Mouse (Mus musculus) kidney, postnatal 0 days (tissue): Measurements from ENCODE around the gene Ptprn2. TPM values are rescaled to one million over a fixed set of nuclear protein-coding genes. Genes with fewer than 3 reads are reported as not detected.
A peak's percentile ranks its signal among the peaks of the same experiment; 100 is the strongest.

Experiments
- ATAC-seq: fragments of 200-750 bp; cut with Nextera tagmentation; replicated peaks from 2 replicates; pipeline ENCODE4 v1.8.0; 2017; ENCODE audit warnings: low read depth, moderate number of reproducible peaks, moderate TSS enrichment, moderate library complexity; ENCODE audit not compliant: low FRiP score
- DNase-seq: peaks from one replicate; pipeline ENCODE4 v3.0.0-alpha.2; 2016; ENCODE audit warnings: low spot score
- H3K27ac ChIP-seq: fragments of 300-500 bp; sonication (generic); 2 replicates; pipeline ENCODE4 v1.5.1; 2014; ENCODE audit warnings: mild to moderate bottlenecking
- H3K27me3 ChIP-seq: fragments of 300-500 bp; sonication (generic); 2 replicates; pipeline ENCODE4 v1.6.1; 2014; ENCODE audit warnings: low read length, mixed read lengths; ENCODE audit not compliant: insufficient read depth
- H3K36me3 ChIP-seq: fragments of 300-500 bp; sonication (generic); 2 replicates; pipeline ENCODE4 v1.6.1; 2014; ENCODE audit warnings: low read length, mixed read lengths; ENCODE audit not compliant: insufficient read depth
- H3K4me1 ChIP-seq: fragments of 300-500 bp; sonication (generic); replicated peaks from 2 replicates; pipeline ENCODE4 v1.6.1; 2014; ENCODE audit warnings: antibody characterized with exemption, low read length, mixed read lengths; ENCODE audit not compliant: insufficient read depth
- H3K4me2 ChIP-seq: fragments of 300-500 bp; sonication (generic); 2 replicates; pipeline ENCODE4 v1.6.1; 2014; ENCODE audit warnings: mild to moderate bottlenecking, low read length, moderate library complexity, mixed read lengths
- H3K4me3 ChIP-seq: fragments of 300-500 bp; sonication (generic); replicated peaks from 2 replicates; pipeline ENCODE4 v1.5.1; 2014; ENCODE audit warnings: low read depth, low read length
- H3K9ac ChIP-seq: fragments of 300-500 bp; sonication (generic); 2 replicates; pipeline ENCODE4 v1.6.1; 2014; ENCODE audit warnings: low read depth, low read length
- H3K9me3 ChIP-seq: fragments of 300-500 bp; sonication (generic); replicated peaks from 2 replicates; pipeline ENCODE4 v1.6.1; 2016; ENCODE audit warnings: low read length, inconsistent platforms, mixed read lengths
- CTCF ChIP-seq: IDR thresholded peaks from 2 replicates; pipeline ENCODE4 v1.5.1; 2016; ENCODE audit warnings: antibody characterized with exemption, low read depth, mild to moderate bottlenecking, moderate library complexity
- WGBS: fragments of 180-500 bp; shearing (Covaris S2); extraction: QIAGEN DNeasy Blood & Tissue Kit; methylation state at CpG from one replicate; pipeline ENCODE4 v1.1.7; 2014; 5-methylcytosine and 5-hydroxymethylcytosine counted together
- polyA plus RNA-seq: library from polyadenylated mRNA; unstranded; fragments of >200 nt; fragmentation: Nextera tagmentation; extraction: Ambion mirVana; gene quantifications from 2 replicates; pipeline ENCODE4 v1.2.1, GENCODE M21; 2015

Gene Ptprn2
- polyA plus RNA-seq, 1 experiment from 2014 or later: 0.03 TPM

- DNase-seq (no peak), ATAC-seq (no peak)
- H3K4me1 ChIP-seq: no peaks in the 10 kb centered on the region
- H3K4me2 ChIP-seq: no peak overlapping the region
- TF ChIP-seq CTCF: no peak
- H3K36me3 ChIP-seq: no peaks in the 10 kb centered on the region
- H3K4me3 ChIP-seq: no peak overlapping the region
- no peaks in the 10 kb centered on the region for H3K9me3 ChIP-seq
- no peak overlapping the region for H3K9ac ChIP-seq
- H3K27ac ChIP-seq: no peak overlapping the region
- H3K27me3 ChIP-seq: no peaks in the 10 kb centered on the region
- 77% methylated on average over 5 of the region's 5 CpGs for WGBS
Observed at GRCm38 (mm10) chr12:117274576-117274975, 789.1 kb downstream of the Ptprn2 start.

GRCm38 (mm10) chr12:117280790-117281189 lies 795.3 kb downstream of the Ptprn2 start:
- TF ChIP-seq CTCF: no peak
- Histone ChIP-seq H3K4me1 (no peaks in the 10 kb centered on the region), H3K27me3 (no peaks in the 10 kb centered on the region), H3K27ac (no peak overlapping the region), H3K4me3 (no peak overlapping the region), H3K9me3 (no peaks in the 10 kb centered on the region), H3K4me2 (no peak overlapping the region), H3K9ac (no peak overlapping the region), H3K36me3 (no peaks in the 10 kb centered on the region)
- ATAC-seq (no peak), DNase-seq (no peak)
- 84% methylated on average over 3 of the region's 3 CpGs for WGBS

- Histone ChIP-seq H3K4me2 (no peak overlapping the region), H3K9ac (no peak overlapping the region), H3K4me3 (no peak overlapping the region), H3K9me3 (no peaks in the 10 kb centered on the region), H3K4me1 (no peaks in the 10 kb centered on the region), H3K36me3 (no peaks in the 10 kb centered on the region), H3K27me3 (no peaks in the 10 kb centered on the region), H3K27ac (no peak overlapping the region)
- TF ChIP-seq CTCF: no peak
- ATAC-seq (no peak), DNase-seq (no peak)
- WGBS: 69% methylated on average over 2 of the region's 2 CpGs
Observed at GRCm38 (mm10) chr12:117282659-117283058, 797.1 kb downstream of the Ptprn2 start.

GRCm38 (mm10) chr12:117287456-117287855 lies 801.9 kb downstream of the Ptprn2 start:
- H3K4me1 ChIP-seq: no peaks in the 10 kb centered on the region
- H3K36me3 ChIP-seq: no peaks in the 10 kb centered on the region
- DNase-seq (peak; percentile 20), ATAC-seq (no peak)
- no peak overlapping the region for H3K27ac ChIP-seq
- WGBS: 62% methylated on average over 2 of the region's 2 CpGs
- no peaks in the 10 kb centered on the region for H3K27me3 ChIP-seq
- no peaks in the 10 kb centered on the region for H3K9me3 ChIP-seq
- no peak for TF ChIP-seq CTCF
- no peak overlapping the region for H3K9ac ChIP-seq
- H3K4me3 ChIP-seq: no peak overlapping the region
- no peak overlapping the region for H3K4me2 ChIP-seq

- ATAC-seq: no peak
- Histone ChIP-seq H3K4me2 (no peak overlapping the region), H3K27me3 (no peaks in the 10 kb centered on the region), H3K4me1 (no peaks in the 10 kb centered on the region), H3K36me3 (no peaks in the 10 kb centered on the region), H3K4me3 (no peak overlapping the region), H3K9me3 (no peaks in the 10 kb centered on the region), H3K27ac (no peak overlapping the region), H3K9ac (no peak overlapping the region)
- no peak for DNase-seq
- TF ChIP-seq CTCF: no peak
- WGBS: 62% methylated on average over 3 of the region's 3 CpGs
Observed at GRCm38 (mm10) chr12:117291943-117292342, 806.4 kb downstream of the Ptprn2 start.

GRCm38 (mm10) chr12:117296792-117297191 lies 811.3 kb downstream of the Ptprn2 start:
- Histone ChIP-seq H3K27me3 (no peaks in the 10 kb centered on the region), H3K36me3 (no peaks in the 10 kb centered on the region), H3K4me2 (no peak overlapping the region), H3K4me1 (no peaks in the 10 kb centered on the region), H3K9ac (no peak overlapping the region), H3K9me3 (no peaks in the 10 kb centered on the region), H3K4me3 (no peak overlapping the region), H3K27ac (no peak overlapping the region)
- DNase-seq: no peak
- no peak for ATAC-seq
- WGBS: 38% methylated on average over 2 of the region's 2 CpGs
- no peak for TF ChIP-seq CTCF

- WGBS: 90% methylated on average over 3 of the region's 3 CpGs
- ATAC-seq (no peak), DNase-seq (no peak)
- H3K4me3 ChIP-seq: no peak overlapping the region
- no peaks in the 10 kb centered on the region for H3K9me3 ChIP-seq
- no peak overlapping the region for H3K27ac ChIP-seq
- no peaks in the 10 kb centered on the region for H3K4me1 ChIP-seq
- TF ChIP-seq CTCF: no peak
- no peak overlapping the region for H3K4me2 ChIP-seq
- H3K27me3 ChIP-seq: no peaks in the 10 kb centered on the region
- H3K36me3 ChIP-seq: no peaks in the 10 kb centered on the region
- no peak overlapping the region for H3K9ac ChIP-seq
Observed at GRCm38 (mm10) chr12:117299084-117299483, 813.6 kb downstream of the Ptprn2 start.
